Mouse (Mus musculus) myocyte (in vitro differentiated cells): Measurements from ENCODE around the gene 2010003K11Rik. TPM values are rescaled to one million over a fixed set of nuclear protein-coding genes. Genes with fewer than 3 reads are reported as not detected.

Source experiments
- H3K27me3 ChIP-seq: one replicate; pipeline ENCODE4 v1.6.1; 2011; ENCODE audit not compliant: control insufficient read depth, insufficient read depth, insufficient read length
- H3K36me3 ChIP-seq: one replicate; pipeline ENCODE4 v1.6.1; 2011; ENCODE audit not compliant: control insufficient read depth, insufficient read depth
- H3K4me2 ChIP-seq: one replicate; pipeline ENCODE4 v1.6.1; 2011; ENCODE audit warnings: low read depth, control low read depth
- H3K4me3 ChIP-seq: one replicate; pipeline ENCODE4 v1.5.1; 2011; ENCODE audit warnings: mild to moderate bottlenecking, control low read depth, moderate library complexity
- H3K79me2 ChIP-seq: one replicate; pipeline ENCODE4 v1.6.1; 2011; ENCODE audit not compliant: control insufficient read depth, insufficient read depth
- H3ac ChIP-seq: one replicate; pipeline ENCODE4 v1.6.1; 2011; ENCODE audit not compliant: control insufficient read depth, insufficient read length
- CEBPB ChIP-seq: IDR thresholded peaks from 2 replicates; pipeline ENCODE4 v1.6.1; 2011; ENCODE audit warnings: mild to moderate bottlenecking, moderate library complexity; ENCODE audit not compliant: poor library complexity, insufficient read depth, severe bottlenecking
- E2F4 ChIP-seq: IDR thresholded peaks from one replicate; pipeline ENCODE4 v1.6.1; 2011; ENCODE audit warnings: mild to moderate bottlenecking, control low read depth, moderate library complexity; ENCODE audit not compliant: insufficient read depth
- MAX ChIP-seq: IDR thresholded peaks from one replicate; pipeline ENCODE4 v1.6.1; 2011; ENCODE audit warnings: low read depth, mild to moderate bottlenecking, control low read depth
- MYOD1 ChIP-seq, 3 experiments: IDR thresholded peaks; one replicate each; pipeline ENCODE4 v1.6.1; 2011; ENCODE audit warnings: control low read depth in 2 of 3, low read depth in 2 of 3, mild to moderate bottlenecking in 2 of 3, moderate library complexity in 1 of 3; ENCODE audit not compliant: insufficient read length in 2 of 3, control insufficient read depth in 1 of 3
- MYOG ChIP-seq, 3 experiments: IDR thresholded peaks; one replicate each; pipeline ENCODE4 v1.6.1; 2011; ENCODE audit warnings: control low read depth in 2 of 3, low read depth in 2 of 3, mild to moderate bottlenecking in 2 of 3; ENCODE audit not compliant: insufficient read length in 2 of 3, control insufficient read depth in 1 of 3, insufficient read depth in 1 of 3
- POLR2A ChIP-seq: IDR thresholded peaks from one replicate; pipeline ENCODE4 v1.6.1; 2011; ENCODE audit warnings: low read depth, mild to moderate bottlenecking, control low read depth, moderate library complexity; ENCODE audit not compliant: insufficient read length
- POLR2AphosphoS2 ChIP-seq: IDR thresholded peaks from one replicate; pipeline ENCODE4 v1.6.1; 2011; ENCODE audit warnings: low read depth, control low read depth; ENCODE audit not compliant: insufficient read length
- REST ChIP-seq: IDR thresholded peaks from one replicate; pipeline ENCODE4 v1.6.1; 2011; ENCODE audit warnings: mild to moderate bottlenecking, control low read depth, moderate library complexity; ENCODE audit not compliant: insufficient read depth, insufficient read length
- SRF ChIP-seq: IDR thresholded peaks from one replicate; pipeline ENCODE4 v1.6.1; 2011; ENCODE audit warnings: low read depth; ENCODE audit not compliant: control insufficient read depth, insufficient read length
- TCF12 ChIP-seq: IDR thresholded peaks from one replicate; pipeline ENCODE4 v1.6.1; 2011; ENCODE audit warnings: mild to moderate bottlenecking, control low read depth; ENCODE audit not compliant: poor library complexity, insufficient read depth, severe bottlenecking
- TCF3 ChIP-seq: IDR thresholded peaks from one replicate; pipeline ENCODE4 v1.6.1; 2011; ENCODE audit warnings: low read depth, control low read depth; ENCODE audit not compliant: insufficient read length
- USF1 ChIP-seq: IDR thresholded peaks from one replicate; pipeline ENCODE4 v1.6.1; 2011; ENCODE audit warnings: low read depth, mild to moderate bottlenecking, control low read depth, moderate library complexity
- polyA plus RNA-seq: library from polyadenylated mRNA; unstranded; fragments of >200 nt; fragmentation: generic; extraction: Trizol; gene quantifications from one replicate; pipeline ENCODE4 v1.2.1, GENCODE M21; 2012; ENCODE audit warnings: missing spikeins

The 2010003K11Rik gene
- polyA plus RNA-seq, 1 experiment: 0.05 TPM

DNA sequence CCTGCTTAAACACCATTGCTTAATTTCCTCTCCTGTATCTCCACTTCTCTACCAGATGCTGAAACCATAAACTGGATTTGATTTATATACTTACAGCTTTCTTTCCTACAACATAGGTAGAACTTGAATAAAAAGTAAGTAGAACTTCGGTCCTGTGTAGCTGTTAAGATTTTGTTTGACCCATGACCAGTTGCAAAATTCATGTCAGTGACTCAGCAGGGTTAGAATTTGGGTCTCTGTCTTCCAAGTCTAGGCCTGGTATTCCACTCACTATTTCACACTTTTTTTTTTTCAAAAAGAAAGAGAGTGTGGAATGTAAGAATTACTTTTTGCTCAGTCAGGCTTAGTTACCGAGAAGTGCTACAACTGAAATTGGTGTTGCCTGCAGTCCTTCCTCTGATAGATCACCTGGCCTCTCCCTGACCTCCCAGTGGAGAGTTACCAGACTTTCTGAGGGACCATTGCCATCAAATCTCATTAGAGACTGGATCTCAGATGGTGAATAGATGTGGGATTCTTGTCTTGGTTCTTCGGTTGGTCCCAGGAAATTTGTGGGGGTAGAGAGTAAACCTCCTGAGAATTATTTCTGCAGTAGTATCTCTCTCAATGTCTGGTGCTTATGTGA is 23.2 kb upstream of the 2010003K11Rik start:
- H3K36me3 ChIP-seq: no peaks in the 10 kb centered on the region
- no peak overlapping the region for H3K4me2 ChIP-seq
- no peak overlapping the region for H3ac ChIP-seq
- no peak overlapping the region for H3K4me3 ChIP-seq
- no peak for TF ChIP-seq MYOG (IDR thresholded peaks at IDR 0.05; ENCODE audit: control insufficient read depth in 1 of 3, insufficient read depth in 1 of 3, insufficient read length in 2 of 3, low read depth in 2 of 3)
- no peak for TF ChIP-seq MYOD1 (IDR thresholded peaks at IDR 0.05; ENCODE audit: control insufficient read depth in 1 of 3, insufficient read length in 2 of 3, low read depth in 2 of 3)
- no peak for TF ChIP-seq CEBPB
- TF ChIP-seq MAX: no peak
- no peak for TF ChIP-seq USF1
- no peak for TF ChIP-seq TCF12
- no peak for TF ChIP-seq POLR2AphosphoS2
- TF ChIP-seq REST: no peak
- no peak for TF ChIP-seq SRF
- no peak for TF ChIP-seq E2F4
- TF ChIP-seq POLR2A: no peak
- no peak for TF ChIP-seq TCF3
- no peaks in the 10 kb centered on the region for H3K79me2 ChIP-seq
- H3K27me3 ChIP-seq: no peaks in the 10 kb centered on the region

DNA sequence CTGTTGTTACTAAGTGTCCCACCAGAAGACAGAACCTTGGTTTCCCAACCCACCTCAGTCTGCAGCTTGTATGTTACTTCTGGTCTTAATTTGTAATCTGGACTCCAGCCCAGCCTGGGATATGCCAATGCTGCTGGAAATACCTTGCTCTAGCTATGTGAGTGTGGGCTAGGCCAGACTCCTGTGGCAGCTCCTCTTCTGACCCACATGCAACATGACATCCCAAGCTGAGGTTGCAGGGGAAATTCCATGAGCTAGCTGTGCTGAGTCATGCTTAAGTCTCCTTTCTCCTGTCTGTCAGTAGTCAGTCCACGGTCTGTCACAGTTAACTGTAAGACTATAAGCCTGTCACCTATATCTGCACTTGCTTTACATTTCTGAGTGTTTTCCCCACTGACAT is 19.1 kb upstream of the 2010003K11Rik start:
- H3K27me3 ChIP-seq: no peaks in the 10 kb centered on the region
- no peaks in the 10 kb centered on the region for H3K79me2 ChIP-seq
- no peaks in the 10 kb centered on the region for H3K36me3 ChIP-seq
- TF ChIP-seq E2F4 (no peak), MYOG (IDR thresholded peaks at IDR 0.05; ENCODE audit: control insufficient read depth in 1 of 3, insufficient read depth in 1 of 3, insufficient read length in 2 of 3, low read depth in 2 of 3) (no peak), MYOD1 (IDR thresholded peaks at IDR 0.05; ENCODE audit: control insufficient read depth in 1 of 3, insufficient read length in 2 of 3, low read depth in 2 of 3) (no peak), CEBPB (no peak), TCF3 (no peak), SRF (no peak), MAX (no peak)
- no peak overlapping the region for H3ac ChIP-seq
- no peak overlapping the region for H3K4me2 ChIP-seq
- H3K4me3 ChIP-seq: no peak overlapping the region

DNA sequence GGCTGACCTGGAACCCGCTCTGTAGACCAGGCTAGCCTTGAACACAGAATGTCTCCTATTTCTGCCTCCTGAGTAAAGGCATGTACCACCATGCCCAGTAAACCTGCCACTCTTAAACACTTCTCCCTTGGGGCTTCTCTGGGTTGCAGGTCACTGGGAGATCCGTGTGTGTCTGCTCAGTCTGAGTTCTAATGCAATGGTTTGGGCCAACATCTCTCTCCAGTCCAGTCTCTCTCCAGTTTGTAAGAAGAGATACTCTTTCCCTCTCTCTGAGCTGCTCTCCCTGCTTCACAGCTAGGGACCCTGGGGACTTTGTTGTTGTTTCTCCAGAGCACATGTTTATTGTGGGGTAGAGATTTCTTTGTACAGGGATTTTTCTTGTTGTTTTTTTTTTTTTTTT is 17.9 kb upstream of the 2010003K11Rik start:
- no peaks in the 10 kb centered on the region for H3K36me3 ChIP-seq
- no peak overlapping the region for H3K4me2 ChIP-seq
- H3K27me3 ChIP-seq: no peaks in the 10 kb centered on the region
- H3K79me2 ChIP-seq: no peaks in the 10 kb centered on the region
- H3K4me3 ChIP-seq: no peak overlapping the region
- H3ac ChIP-seq: no peak overlapping the region
- TF ChIP-seq E2F4 (no peak), POLR2A (no peak), TCF12 (no peak), TCF3 (no peak), REST (no peak), SRF (no peak), USF1 (no peak), MYOG (IDR thresholded peaks at IDR 0.05; ENCODE audit: control insufficient read depth in 1 of 3, insufficient read depth in 1 of 3, insufficient read length in 2 of 3, low read depth in 2 of 3) (no peak)

DNA sequence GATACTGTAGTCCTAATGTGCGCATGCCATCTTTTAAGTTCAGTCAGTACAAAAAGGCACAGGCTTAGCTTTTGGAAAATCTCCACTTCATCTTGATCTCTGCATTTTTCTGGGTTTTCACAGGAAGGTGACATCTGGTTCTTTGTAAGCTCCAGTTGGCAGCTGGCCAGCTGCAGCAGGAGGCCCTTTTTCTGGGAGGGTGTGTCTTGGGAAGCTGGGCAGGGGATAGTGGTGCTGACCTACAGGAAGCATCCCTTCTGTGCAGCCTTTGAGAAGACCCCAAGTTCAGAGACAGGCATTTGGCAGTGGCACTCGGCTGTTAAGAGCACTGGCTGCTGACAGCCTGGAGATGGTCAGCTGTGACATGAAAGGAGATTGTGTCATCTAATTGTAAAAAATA is 17.4 kb upstream of the 2010003K11Rik start:
- Histone ChIP-seq H3K4me2 (no peak overlapping the region), H3K36me3 (no peaks in the 10 kb centered on the region), H3K27me3 (no peaks in the 10 kb centered on the region), H3K4me3 (no peak overlapping the region), H3K79me2 (no peaks in the 10 kb centered on the region), H3ac (no peak overlapping the region)
- TF ChIP-seq MAX (no peak), POLR2A (no peak), USF1 (no peak), POLR2AphosphoS2 (no peak), E2F4 (no peak), MYOD1 (IDR thresholded peaks at IDR 0.05; ENCODE audit: control insufficient read depth in 1 of 3, insufficient read length in 2 of 3, low read depth in 2 of 3) (no peak), TCF12 (no peak), TCF3 (no peak), CEBPB (no peak), REST (no peak), MYOG (IDR thresholded peaks at IDR 0.05; ENCODE audit: control insufficient read depth in 1 of 3, insufficient read depth in 1 of 3, insufficient read length in 2 of 3, low read depth in 2 of 3) (no peak), SRF (no peak)

DNA sequence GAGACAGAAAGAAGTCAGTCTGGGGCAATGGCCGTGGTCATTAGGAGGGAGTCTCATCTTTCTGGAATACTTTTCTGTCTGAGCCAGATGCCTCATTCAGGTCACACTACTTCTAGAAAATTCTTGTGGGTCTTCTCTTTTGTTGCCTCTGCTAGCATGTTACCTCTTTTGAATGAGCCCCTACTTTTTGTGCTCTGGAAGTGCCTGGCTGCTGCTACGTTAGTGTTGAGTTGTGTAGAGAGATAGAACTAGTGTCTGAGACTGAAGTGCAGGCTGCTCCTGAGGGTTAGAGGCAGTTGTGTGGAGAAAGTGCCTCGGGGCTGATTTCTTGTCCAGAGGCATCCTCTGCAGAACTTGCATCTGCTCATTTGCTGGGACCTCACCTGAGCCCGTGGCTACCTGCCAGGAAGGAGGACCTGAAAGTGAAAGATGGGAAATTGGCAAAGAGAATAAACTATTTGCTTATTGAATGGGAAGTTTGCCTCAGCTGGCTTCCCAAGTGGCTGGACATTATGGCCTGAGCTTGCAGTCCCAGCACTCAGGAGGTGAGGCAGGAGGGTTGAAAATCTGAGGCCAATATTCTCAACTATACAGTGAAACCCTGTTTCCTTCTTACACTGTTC is 15.0 kb upstream of the 2010003K11Rik start:
- TF ChIP-seq E2F4: no peak
- no peak for TF ChIP-seq POLR2A
- no peak for TF ChIP-seq POLR2AphosphoS2
- no peak for TF ChIP-seq TCF12
- TF ChIP-seq SRF: no peak
- TF ChIP-seq MYOD1 (IDR thresholded peaks at IDR 0.05; ENCODE audit: control insufficient read depth in 1 of 3, insufficient read length in 2 of 3, low read depth in 2 of 3): no peak
- no peak for TF ChIP-seq MAX
- TF ChIP-seq REST: no peak
- TF ChIP-seq MYOG (IDR thresholded peaks at IDR 0.05; ENCODE audit: control insufficient read depth in 1 of 3, insufficient read depth in 1 of 3, insufficient read length in 2 of 3, low read depth in 2 of 3): no peak
- TF ChIP-seq TCF3: no peak
- TF ChIP-seq USF1: no peak
- no peaks in the 10 kb centered on the region for H3K27me3 ChIP-seq
- no peaks in the 10 kb centered on the region for H3K79me2 ChIP-seq
- H3ac ChIP-seq: no peak overlapping the region
- H3K36me3 ChIP-seq: no peaks in the 10 kb centered on the region
- H3K4me3 ChIP-seq: no peak overlapping the region
- no peak overlapping the region for H3K4me2 ChIP-seq
